Mouse (Mus musculus): Measurements from ENCODE around the gene Dst. TPM values are rescaled to one million over a fixed set of nuclear protein-coding genes. Genes with fewer than 3 reads are reported as not detected.

Gene Dst
- polyA plus RNA-seq, 1 experiment from 2014 or later: 18.8 TPM

- peak overlapping the region; percentile 7; the same call in 1 of the 2 replicates for H3K4me3 ChIP-seq
- H3K27me3 ChIP-seq (ENCODE audit: low read depth, poor library complexity, severe bottlenecking): no peaks in the 10 kb centered on the region
- 16% methylated on average over 7 of the region's 7 CpGs for WGBS
- H3K36me3 ChIP-seq: no peaks in the 10 kb centered on the region
- peak overlapping the region; percentile 28; the same call in 1 of the 2 replicates for H3K27ac ChIP-seq (replicated peaks)
- peaks cover 38% of the 10 kb centered on the region for H3K4me1 ChIP-seq
- no peak for DNase-seq (ENCODE audit: low spot score)
- H3K9me3 ChIP-seq (replicated peaks): no peaks in the 10 kb centered on the region
Observed at GRCm38 (mm10) chr1:34077422-34077790, 169.4 kb downstream of the Dst start.

- Histone ChIP-seq H3K27ac (replicated peaks) (no peak overlapping the region), H3K4me3 (no peak overlapping the region), H3K27me3 (ENCODE audit: low read depth, poor library complexity, severe bottlenecking) (no peaks in the 10 kb centered on the region), H3K36me3 (no peaks in the 10 kb centered on the region), H3K4me1 (peaks cover 37% of the 10 kb centered on the region), H3K9me3 (replicated peaks) (no peaks in the 10 kb centered on the region)
- WGBS: 85% methylated on average over 6 of the region's 6 CpGs
- no peak for DNase-seq (ENCODE audit: low spot score)
Observed at GRCm38 (mm10) chr1:34077941-34078340, 169.9 kb downstream of the Dst start.

GRCm38 (mm10) chr1:34089011-34089410 is 181.0 kb downstream of the Dst start:
- Histone ChIP-seq H3K4me3 (no peak overlapping the region), H3K36me3 (peaks cover 39% of the 10 kb centered on the region), H3K27ac (replicated peaks) (no peak overlapping the region), H3K9me3 (replicated peaks) (peaks cover 3% of the 10 kb centered on the region; the same call in 1 of the 2 replicates), H3K4me1 (no peaks in the 10 kb centered on the region), H3K27me3 (ENCODE audit: low read depth, poor library complexity, severe bottlenecking) (no peaks in the 10 kb centered on the region)
- WGBS: 91% methylated on average over 3 of the region's 3 CpGs
- no peak for DNase-seq (ENCODE audit: low spot score)

GRCm38 (mm10) chr1:34090700-34091099 is 182.7 kb downstream of the Dst start:
- DNase-seq (ENCODE audit: low spot score): no peak
- Histone ChIP-seq H3K4me3 (no peak overlapping the region), H3K9me3 (replicated peaks) (peaks cover 3% of the 10 kb centered on the region; the same call in 1 of the 2 replicates), H3K27me3 (ENCODE audit: low read depth, poor library complexity, severe bottlenecking) (no peaks in the 10 kb centered on the region), H3K27ac (replicated peaks) (no peak overlapping the region), H3K4me1 (peaks cover 9% of the 10 kb centered on the region), H3K36me3 (peaks cover 39% of the 10 kb centered on the region)
- WGBS: 91% methylated on average over 7 of the region's 7 CpGs

- Histone ChIP-seq H3K27me3 (ENCODE audit: low read depth, poor library complexity, severe bottlenecking) (no peaks in the 10 kb centered on the region), H3K4me1 (peaks cover 9% of the 10 kb centered on the region), H3K27ac (replicated peaks) (no peak overlapping the region), H3K4me3 (no peak overlapping the region), H3K36me3 (peaks cover 15% of the 10 kb centered on the region), H3K9me3 (replicated peaks) (no peaks in the 10 kb centered on the region; the same call in 1 of the 2 replicates)
- DNase-seq (ENCODE audit: low spot score): no peak
- 96% methylated on average over 7 of the region's 7 CpGs for WGBS
Observed at GRCm38 (mm10) chr1:34093652-34094051, 185.6 kb downstream of the Dst start.

GRCm38 (mm10) chr1:34094301-34094700 is 186.3 kb downstream of the Dst start:
- no peaks in the 10 kb centered on the region for H3K27me3 ChIP-seq (ENCODE audit: low read depth, poor library complexity, severe bottlenecking)
- no peak overlapping the region for H3K4me3 ChIP-seq
- no peaks in the 10 kb centered on the region; the same call in 1 of the 2 replicates for H3K9me3 ChIP-seq (replicated peaks)
- peaks cover 9% of the 10 kb centered on the region for H3K4me1 ChIP-seq
- no peak overlapping the region for H3K27ac ChIP-seq (replicated peaks)
- DNase-seq (ENCODE audit: low spot score): no peak
- 90% methylated on average over 5 of the region's 5 CpGs for WGBS
- peaks cover 10% of the 10 kb centered on the region for H3K36me3 ChIP-seq

- no peak overlapping the region for H3K27ac ChIP-seq (replicated peaks)
- no peak overlapping the region for H3K4me3 ChIP-seq
- no peaks in the 10 kb centered on the region; the same call in 1 of the 2 replicates for H3K9me3 ChIP-seq (replicated peaks)
- DNase-seq (ENCODE audit: low spot score): no peak
- WGBS: 70% methylated on average over 4 of the region's 4 CpGs
- peaks cover 11% of the 10 kb centered on the region for H3K4me1 ChIP-seq
- H3K27me3 ChIP-seq (ENCODE audit: low read depth, poor library complexity, severe bottlenecking): no peaks in the 10 kb centered on the region
- peaks cover 1% of the 10 kb centered on the region for H3K36me3 ChIP-seq
Observed at GRCm38 (mm10) chr1:34095173-34095572, 187.1 kb downstream of the Dst start.

- Histone ChIP-seq H3K36me3 (no peaks in the 10 kb centered on the region), H3K9me3 (replicated peaks) (no peaks in the 10 kb centered on the region), H3K27ac (replicated peaks) (no peak overlapping the region), H3K4me3 (no peak overlapping the region), H3K27me3 (ENCODE audit: low read depth, poor library complexity, severe bottlenecking) (no peaks in the 10 kb centered on the region), H3K4me1 (peaks cover 14% of the 10 kb centered on the region)
- DNase-seq (ENCODE audit: low spot score): no peak
- WGBS: 85% methylated on average over 3 of the region's 3 CpGs
Observed at GRCm38 (mm10) chr1:34096923-34097322, 188.9 kb downstream of the Dst start.

- peaks cover 14% of the 10 kb centered on the region for H3K4me1 ChIP-seq
- H3K27ac ChIP-seq (replicated peaks): no peak overlapping the region
- no peaks in the 10 kb centered on the region for H3K36me3 ChIP-seq
- 0 out of 2 replicates have a peak, but pooled peaks cover 2% of the 10 kb centered on the region for H3K9me3 ChIP-seq (replicated peaks)
- no peaks in the 10 kb centered on the region for H3K27me3 ChIP-seq (ENCODE audit: low read depth, poor library complexity, severe bottlenecking)
- no peak for DNase-seq (ENCODE audit: low spot score)
- WGBS: 65% methylated on average over 4 of the region's 4 CpGs
- H3K4me3 ChIP-seq: no peak overlapping the region
Observed at GRCm38 (mm10) chr1:34097640-34098039, 189.6 kb downstream of the Dst start.

GRCm38 (mm10) chr1:34099439-34099838 is 191.4 kb downstream of the Dst start:
- Histone ChIP-seq H3K4me1 (peaks cover 30% of the 10 kb centered on the region), H3K27me3 (ENCODE audit: low read depth, poor library complexity, severe bottlenecking) (no peaks in the 10 kb centered on the region), H3K36me3 (no peaks in the 10 kb centered on the region), H3K9me3 (replicated peaks) (0 out of 2 replicates have a peak, but pooled peaks cover 4% of the 10 kb centered on the region), H3K27ac (replicated peaks) (no peak overlapping the region), H3K4me3 (no peak overlapping the region)
- no peak for DNase-seq (ENCODE audit: low spot score)
- WGBS: 72% methylated on average over 3 of the region's 3 CpGs

- 0 out of 2 replicates have a peak, but pooled peaks cover 4% of the 10 kb centered on the region for H3K9me3 ChIP-seq (replicated peaks)
- DNase-seq (ENCODE audit: low spot score): no peak
- WGBS: 55% methylated on average over 4 of the region's 4 CpGs
Observed at GRCm38 (mm10) chr1:34100385-34100784, 192.4 kb downstream of the Dst start.

GRCm38 (mm10) chr1:34102604-34103003 is 194.6 kb downstream of the Dst start:
- DNase-seq (ENCODE audit: low spot score): no peak
- 0 out of 2 replicates have a peak, but pooled peaks cover 4% of the 10 kb centered on the region for H3K9me3 ChIP-seq (replicated peaks)
- peaks cover 45% of the 10 kb centered on the region for H3K4me1 ChIP-seq
- WGBS: 91% methylated on average over 2 of the region's 2 CpGs
- no peak overlapping the region for H3K4me3 ChIP-seq
- H3K27ac ChIP-seq (replicated peaks): no peak overlapping the region
- H3K36me3 ChIP-seq: no peaks in the 10 kb centered on the region
- H3K27me3 ChIP-seq (ENCODE audit: low read depth, poor library complexity, severe bottlenecking): no peaks in the 10 kb centered on the region

More at GRCm38 (mm10) chr1:34100385-34100784, 192.4 kb downstream of the Dst start:
- H3K27me3 ChIP-seq (ENCODE audit: low read depth, poor library complexity, severe bottlenecking): no peaks in the 10 kb centered on the region
- no peak overlapping the region for H3K27ac ChIP-seq (replicated peaks)
- no peak overlapping the region for H3K4me3 ChIP-seq
- H3K36me3 ChIP-seq: no peaks in the 10 kb centered on the region
- H3K4me1 ChIP-seq: peaks cover 33% of the 10 kb centered on the region

- 0 out of 2 replicates have a peak, but pooled peaks cover 4% of the 10 kb centered on the region for H3K9me3 ChIP-seq (replicated peaks)
- no peak overlapping the region for H3K4me3 ChIP-seq
- peak overlapping the region; percentile 58 for H3K27ac ChIP-seq (replicated peaks)
- H3K27me3 ChIP-seq (ENCODE audit: low read depth, poor library complexity, severe bottlenecking): no peaks in the 10 kb centered on the region
- H3K4me1 ChIP-seq: peaks cover 45% of the 10 kb centered on the region
- 67% methylated on average over 3 of the region's 3 CpGs for WGBS
- no peaks in the 10 kb centered on the region for H3K36me3 ChIP-seq
- no peak for DNase-seq (ENCODE audit: low spot score)
Observed at GRCm38 (mm10) chr1:34103176-34103575, 195.2 kb downstream of the Dst start.

Measured in midbrain, embryonic 10.5 days (tissue).